Mouse (Mus musculus): ENCODE data around the gene Rpp25. TPM values are rescaled to one million over a fixed set of nuclear protein-coding genes. Genes with fewer than 3 reads are reported as not detected.

Rpp25 gene
- total and polyA plus RNA-seq, 2 experiments from 2014 or later, result 11.7 to 17.0 TPM

- peaks cover 9% of the 10 kb centered on the region for H3K4me1 ChIP-seq (ENCODE audit: insufficient read depth, low read length)
- H3K9me3 ChIP-seq (ENCODE audit: low read length), result no peaks in the 10 kb centered on the region
- peak within 1 kb of the TSS; percentile 70 for H3K9ac ChIP-seq (replicated peaks; ENCODE audit: low read length)
- peak within 1 kb of the TSS; percentile 27; the same call in 1 of the 2 replicates for H3K27ac ChIP-seq
- H3K4me3 ChIP-seq (ENCODE audit: low read length), result peak within 1 kb of the TSS; percentile 69
- peak; percentile 87 for DNase-seq (ENCODE audit: low spot score)
- no peak for TF ChIP-seq CTCF (IDR thresholded peaks at IDR 0.05; ENCODE audit: low read depth)
- H3K4me2 ChIP-seq (ENCODE audit: low read depth, low read length), result peak within 1 kb of the TSS; percentile 87
- no peaks in the 10 kb centered on the region for H3K27me3 ChIP-seq (ENCODE audit: insufficient read depth, low read length)
- peak; percentile 70 for ATAC-seq
- peaks cover 18% of the 10 kb centered on the region for H3K36me3 ChIP-seq (ENCODE audit: insufficient read depth, low read length)
- under 1% methylated on average over 28 of the region's 28 CpGs for WGBS
Observed at GRCm38 (mm10) chr9:57552139-57552887, 48.5 kb downstream of the Rpp25 start, which contains the start of gene Mpi. Gene Mpi (minus strand): TSS chr9:57552763.

- Histone ChIP-seq H3K4me1 (ENCODE audit: insufficient read depth, low read length) (peaks cover 9% of the 10 kb centered on the region), H3K27me3 (ENCODE audit: insufficient read depth, low read length) (no peaks in the 10 kb centered on the region), H3K27ac (no peak overlapping the region), H3K4me3 (ENCODE audit: low read length) (no peak overlapping the region; the same call in 1 of the 2 replicates), H3K4me2 (ENCODE audit: low read depth, low read length) (no peak overlapping the region), H3K36me3 (ENCODE audit: insufficient read depth, low read length) (peaks cover 10% of the 10 kb centered on the region; the same call in 1 of the 2 replicates), H3K9ac (replicated peaks; ENCODE audit: low read length) (no peak overlapping the region), H3K9me3 (ENCODE audit: low read length) (no peaks in the 10 kb centered on the region)
- no peak for TF ChIP-seq CTCF (IDR thresholded peaks at IDR 0.05; ENCODE audit: low read depth)
- WGBS, result 71% methylated on average over 11 of the region's 11 CpGs
- ATAC-seq (no peak), DNase-seq (ENCODE audit: low spot score) (no peak)
Observed at GRCm38 (mm10) chr9:57553119-57553518, 49.3 kb downstream of the Rpp25 start.

- H3K36me3 ChIP-seq (ENCODE audit: insufficient read depth, low read length), result no peaks in the 10 kb centered on the region
- WGBS, result 45% methylated on average over 3 of the region's 3 CpGs
- ATAC-seq (no peak), DNase-seq (ENCODE audit: low spot score) (no peak)
- no peaks in the 10 kb centered on the region for H3K27me3 ChIP-seq (ENCODE audit: insufficient read depth, low read length)
- TF ChIP-seq CTCF (IDR thresholded peaks at IDR 0.05; ENCODE audit: low read depth), result no peak
- no peaks in the 10 kb centered on the region; the same call in 1 of the 2 replicates for H3K4me1 ChIP-seq (ENCODE audit: insufficient read depth, low read length)
- no peak overlapping the region for H3K4me3 ChIP-seq (ENCODE audit: low read length)
- no peak overlapping the region for H3K9ac ChIP-seq (replicated peaks; ENCODE audit: low read length)
- H3K27ac ChIP-seq, result no peak overlapping the region
- H3K4me2 ChIP-seq (ENCODE audit: low read depth, low read length), result no peak overlapping the region
- H3K9me3 ChIP-seq (ENCODE audit: low read length), result no peaks in the 10 kb centered on the region
Observed at GRCm38 (mm10) chr9:57554753-57555152, 50.9 kb downstream of the Rpp25 start.

Other genes starting within 250 kb of the Rpp25 start
- 10.6 and 14.7 TPM in 2 replicates for gene 1700017B05Rik, start 241.4 kb upstream of the Rpp25 start, total RNA-seq (2014; rRNA removed)
- gene 1700017B05Rik, start 241.4 kb upstream of the Rpp25 start, polyA plus RNA-seq (2015; fragmentation: Nextera tagmentation; extraction: Ambion mirVana), result 5.2 and 5.3 TPM in 2 replicates
- 16.6 and 25.8 TPM in 2 replicates for gene Ppcdc, start 63.9 kb upstream of the Rpp25 start, total RNA-seq (2014; rRNA removed)
- 16.5 and 19.3 TPM in 2 replicates for gene Ppcdc, start 63.9 kb upstream of the Rpp25 start, polyA plus RNA-seq (2015; fragmentation: Nextera tagmentation; extraction: Ambion mirVana)
- gene Scamp5, start 36.0 kb upstream of the Rpp25 start, total RNA-seq (2014; rRNA removed), result 366 and 375 TPM in 2 replicates
- gene Scamp5, start 36.0 kb upstream of the Rpp25 start, polyA plus RNA-seq (2015; fragmentation: Nextera tagmentation; extraction: Ambion mirVana), result 154 and 163 TPM in 2 replicates
- 212 and 237 TPM in 2 replicates for gene Cox5a, start 17.2 kb downstream of the Rpp25 start, total RNA-seq (2014; rRNA removed)
- 1,238 and 1,244 TPM in 2 replicates for gene Cox5a, start 17.2 kb downstream of the Rpp25 start, polyA plus RNA-seq (2015; fragmentation: Nextera tagmentation; extraction: Ambion mirVana)
- gene Fam219b, start 33.5 kb downstream of the Rpp25 start, total RNA-seq (2014; rRNA removed), result 14.6 and 21.5 TPM in 2 replicates
- gene Fam219b, start 33.5 kb downstream of the Rpp25 start, polyA plus RNA-seq (2015; fragmentation: Nextera tagmentation; extraction: Ambion mirVana), result 22.2 and 23.2 TPM in 2 replicates
- gene Mpi, start 48.7 kb downstream of the Rpp25 start, total RNA-seq (2014; rRNA removed), result 67.9 and 78.6 TPM in 2 replicates
- 61.5 and 64.6 TPM in 2 replicates for gene Mpi, start 48.7 kb downstream of the Rpp25 start, polyA plus RNA-seq (2015; fragmentation: Nextera tagmentation; extraction: Ambion mirVana)
- 50.5 and 53.1 TPM in 2 replicates for gene Scamp2, start 56.9 kb downstream of the Rpp25 start, total RNA-seq (2014; rRNA removed)
- gene Scamp2, start 56.9 kb downstream of the Rpp25 start, polyA plus RNA-seq (2015; fragmentation: Nextera tagmentation; extraction: Ambion mirVana), result 47.4 and 49.3 TPM in 2 replicates
- gene Ulk3, start 85.4 kb downstream of the Rpp25 start, total RNA-seq (2014; rRNA removed), result 21.1 and 27.3 TPM in 2 replicates
- gene Ulk3, start 85.4 kb downstream of the Rpp25 start, polyA plus RNA-seq (2015; fragmentation: Nextera tagmentation; extraction: Ambion mirVana), result 18.5 and 21.0 TPM in 2 replicates
- 0.10 TPM in 1 of 2 replicates, not detected in the other for gene Cplx3, start 102.3 kb downstream of the Rpp25 start, total RNA-seq (2014; rRNA removed)
- 0.79 and 1.2 TPM in 2 replicates for gene Cplx3, start 102.3 kb downstream of the Rpp25 start, polyA plus RNA-seq (2015; fragmentation: Nextera tagmentation; extraction: Ambion mirVana)
- gene Lman1l, start 116.7 kb downstream of the Rpp25 start, total RNA-seq (2014; rRNA removed), result not detected in 2 replicates
- gene Lman1l, start 116.7 kb downstream of the Rpp25 start, polyA plus RNA-seq (2015; fragmentation: Nextera tagmentation; extraction: Ambion mirVana), result not detected in 2 replicates
- gene Csk, start 149.6 kb downstream of the Rpp25 start, total RNA-seq (2014; rRNA removed), result 128 and 129 TPM in 2 replicates
- 39.4 and 44.4 TPM in 2 replicates for gene Csk, start 149.6 kb downstream of the Rpp25 start, polyA plus RNA-seq (2015; fragmentation: Nextera tagmentation; extraction: Ambion mirVana)
- not detected in 2 replicates for gene Cyp1a2, start 179.7 kb downstream of the Rpp25 start, total RNA-seq (2014; rRNA removed)
- not detected in 2 replicates for gene Cyp1a2, start 179.7 kb downstream of the Rpp25 start, polyA plus RNA-seq (2015; fragmentation: Nextera tagmentation; extraction: Ambion mirVana)
- gene Cyp1a1, start 183.9 kb downstream of the Rpp25 start, total RNA-seq (2014; rRNA removed), result 0.05 and 0.07 TPM in 2 replicates
- 0.10 and 0.24 TPM in 2 replicates for gene Cyp1a1, start 183.9 kb downstream of the Rpp25 start, polyA plus RNA-seq (2015; fragmentation: Nextera tagmentation; extraction: Ambion mirVana)
- 10.2 and 10.3 TPM in 2 replicates for gene Edc3, start 204.5 kb downstream of the Rpp25 start, total RNA-seq (2014; rRNA removed)
- 23.2 and 25.4 TPM in 2 replicates for gene Edc3, start 204.5 kb downstream of the Rpp25 start, polyA plus RNA-seq (2015; fragmentation: Nextera tagmentation; extraction: Ambion mirVana)

Measured in hindbrain, postnatal 0 days (tissue).